Mouse (Mus musculus) large intestine, adult 2 months (tissue): Measurements from ENCODE around the gene Ccdc117. TPM values are rescaled to one million over a fixed set of nuclear protein-coding genes. Genes with fewer than 3 reads are reported as not detected.
"Not testable (repeated sequence)": the region's sequence is repeated elsewhere in the genome, so short reads cannot be mapped to it uniquely, and the experiment has no call there.

Source experiments
- DNase-seq: peaks from one replicate; pipeline ENCODE4 v3.0.0-alpha.2; 2012; ENCODE audit warnings: low read depth, low spot score
- WGBS: fragments of 180-500 bp; shearing (Covaris S2); methylation state at CpG from one replicate; pipeline ENCODE4 v1.1.7; 2018; 5-methylcytosine and 5-hydroxymethylcytosine counted together
- polyA plus RNA-seq: library from polyadenylated mRNA; depleted of rRNA; stranded (reverse); fragments of >200 nt; gene quantifications from 2 replicates; pipeline ENCODE4 v1.2.3, GENCODE M21; 2012

The Ccdc117 gene
- polyA plus RNA-seq, 1 experiment: 5.5 TPM

GRCm38 (mm10) chr11:5514091-5514490, 27.9 kb downstream of the Ccdc117 start:
- 84% methylated on average over 4 of the region's 4 CpGs for WGBS
- no peak for DNase-seq

GRCm38 (mm10) chr11:5512961-5513360, 29.0 kb downstream of the Ccdc117 start:
- DNase-seq: no peak
- 71% methylated on average over 8 of the region's 8 CpGs for WGBS

GRCm38 (mm10) chr11:5512099-5512725, 29.8 kb downstream of the Ccdc117 start:
- no peak for DNase-seq
- WGBS: 75% methylated on average over 12 of the region's 12 CpGs

GRCm38 (mm10) chr11:5510686-5511085, 31.3 kb downstream of the Ccdc117 start:
- WGBS: no CpG with 5 or more reads among the region's 2 CpGs
- DNase-seq: not testable (repeated sequence)

GRCm38 (mm10) chr11:5510099-5510391, 31.9 kb downstream of the Ccdc117 start:
- DNase-seq: no peak
- 49% methylated on average over 5 of the region's 5 CpGs for WGBS

- DNase-seq: no peak
- 56% methylated on average over 8 of the region's 8 CpGs for WGBS
These were observed 32.5 kb downstream of the Ccdc117 start for GRCm38 (mm10) chr11:5509215-5510098.

- WGBS: 5% methylated on average over 18 of the region's 18 CpGs
- DNase-seq: no peak
These were observed 36.0 kb downstream of the Ccdc117 start for GRCm38 (mm10) chr11:5505856-5506575.

- no peak for DNase-seq
- 41% methylated on average over 10 of the region's 10 CpGs for WGBS
These were observed 39.5 kb downstream of the Ccdc117 start for GRCm38 (mm10) chr11:5502351-5503051.

- 84% methylated on average over 13 of the region's 13 CpGs for WGBS
- DNase-seq: no peak
These were observed 40.9 kb downstream of the Ccdc117 start for GRCm38 (mm10) chr11:5500903-5501741.

GRCm38 (mm10) chr11:5499961-5500644, 41.9 kb downstream of the Ccdc117 start:
- no peak for DNase-seq
- 38% methylated on average over 11 of the region's 11 CpGs for WGBS

- WGBS: 25% methylated on average over 13 of the region's 13 CpGs
- DNase-seq: no peak
These were observed 42.9 kb downstream of the Ccdc117 start for GRCm38 (mm10) chr11:5498931-5499661.

GRCm38 (mm10) chr11:5498422-5498821, 43.6 kb downstream of the Ccdc117 start:
- 27% methylated on average over 9 of the region's 9 CpGs for WGBS
- DNase-seq: no peak

- 94% methylated on average over 13 of the region's 13 CpGs for WGBS
- no peak for DNase-seq
These were observed 45.3 kb downstream of the Ccdc117 start for GRCm38 (mm10) chr11:5496559-5497248.

- DNase-seq: no peak
- 89% methylated on average over 5 of the region's 5 CpGs for WGBS
These were observed 46.1 kb downstream of the Ccdc117 start for GRCm38 (mm10) chr11:5495906-5496305.

GRCm38 (mm10) chr11:5495286-5495832, 46.6 kb downstream of the Ccdc117 start:
- no peak for DNase-seq
- WGBS: 83% methylated on average over 12 of the region's 12 CpGs

GRCm38 (mm10) chr11:5493869-5494268, 48.1 kb downstream of the Ccdc117 start:
- WGBS: 74% methylated on average over 2 of the region's 2 CpGs

GRCm38 (mm10) chr11:5491912-5492311, 50.1 kb downstream of the Ccdc117 start:
- 37% methylated on average over 7 of the region's 7 CpGs for WGBS
- DNase-seq: no peak

More at GRCm38 (mm10) chr11:5493869-5494268, 48.1 kb downstream of the Ccdc117 start:
- DNase-seq: no peak
